Mouse (Mus musculus): Measurements from ENCODE around the gene Grk3. TPM values are rescaled to one million over a fixed set of nuclear protein-coding genes. Genes with fewer than 3 reads are reported as not detected.

Gene Grk3
- polyA plus RNA-seq, 1 experiment from 2014 or later, result 15.1 TPM

- Histone ChIP-seq H3K27me3 (no peaks in the 10 kb centered on the region), H3K27ac (no peak overlapping the region), H3K4me1 (replicated peaks) (peaks cover 26% of the 10 kb centered on the region), H3K4me3 (replicated peaks) (no peak overlapping the region), H3K9ac (replicated peaks) (no peak overlapping the region), H3K4me2 (replicated peaks) (no peak overlapping the region), H3K36me3 (no peaks in the 10 kb centered on the region), H3K9me3 (no peaks in the 10 kb centered on the region)
- ATAC-seq, result no peak
- 76% methylated on average over 3 of the region's 3 CpGs for WGBS
These were observed 14.5 kb upstream of the Grk3 start for GRCm38 (mm10) chr5:113030082-113030481.

- H3K27me3 ChIP-seq, result no peaks in the 10 kb centered on the region
- WGBS, result 87% methylated on average over 5 of the region's 5 CpGs
- peaks cover 34% of the 10 kb centered on the region for H3K4me1 ChIP-seq (replicated peaks)
- no peak overlapping the region for H3K4me3 ChIP-seq (replicated peaks)
- H3K27ac ChIP-seq, result no peak overlapping the region
- no peaks in the 10 kb centered on the region for H3K36me3 ChIP-seq
- no peak overlapping the region for H3K9ac ChIP-seq (replicated peaks)
- no peak for ATAC-seq
- no peak overlapping the region for H3K4me2 ChIP-seq (replicated peaks)
- H3K9me3 ChIP-seq, result no peaks in the 10 kb centered on the region
These were observed 11.1 kb upstream of the Grk3 start for GRCm38 (mm10) chr5:113026706-113027105.

GRCm38 (mm10) chr5:113024154-113024764 is 8.7 kb upstream of the Grk3 start:
- ATAC-seq, result 0 out of 2 replicates have a peak, but pooled peaks have one; percentile 43
- no peaks in the 10 kb centered on the region for H3K27me3 ChIP-seq
- H3K9me3 ChIP-seq, result no peaks in the 10 kb centered on the region
- peak overlapping the region; percentile 9 for H3K4me2 ChIP-seq (replicated peaks)
- no peak overlapping the region for H3K4me3 ChIP-seq (replicated peaks)
- H3K27ac ChIP-seq, result 0 out of 2 replicates have a peak overlapping the region, but pooled peaks have one; percentile 21
- peaks cover 25% of the 10 kb centered on the region for H3K4me1 ChIP-seq (replicated peaks)
- no peak overlapping the region for H3K9ac ChIP-seq (replicated peaks)
- WGBS, result 35% methylated on average over 18 of the region's 18 CpGs
- no peaks in the 10 kb centered on the region for H3K36me3 ChIP-seq

GRCm38 (mm10) chr5:113018190-113018589 is 2.6 kb upstream of the Grk3 start:
- Histone ChIP-seq H3K27ac (no peak overlapping the region), H3K27me3 (peaks cover 6% of the 10 kb centered on the region), H3K9ac (replicated peaks) (no peak overlapping the region), H3K4me2 (replicated peaks) (no peak overlapping the region), H3K36me3 (no peaks in the 10 kb centered on the region), H3K9me3 (no peaks in the 10 kb centered on the region), H3K4me1 (replicated peaks) (peaks cover 28% of the 10 kb centered on the region), H3K4me3 (replicated peaks) (no peak overlapping the region)
- WGBS, result 65% methylated on average over 8 of the region's 8 CpGs
- ATAC-seq, result no peak

- Histone ChIP-seq H3K27ac (no peak overlapping the region), H3K27me3 (peaks cover 6% of the 10 kb centered on the region), H3K36me3 (no peaks in the 10 kb centered on the region), H3K4me2 (replicated peaks) (no peak overlapping the region), H3K9ac (replicated peaks) (no peak overlapping the region), H3K4me3 (replicated peaks) (no peak overlapping the region), H3K4me1 (replicated peaks) (peaks cover 26% of the 10 kb centered on the region), H3K9me3 (no peaks in the 10 kb centered on the region)
- ATAC-seq, result no peak
- WGBS, result 90% methylated on average over 1 of the region's 1 CpGs
These were observed 1.4 kb upstream of the Grk3 start for GRCm38 (mm10) chr5:113017004-113017403.

GRCm38 (mm10) chr5:113014808-113015235 is 769 bp downstream of the Grk3 start:
- H3K9ac ChIP-seq (replicated peaks), result peak overlapping the region; percentile 67
- H3K27me3 ChIP-seq, result peaks cover 6% of the 10 kb centered on the region
- WGBS, result 4% methylated on average over 13 of the region's 14 CpGs
- H3K4me3 ChIP-seq (replicated peaks), result peak overlapping the region; percentile 61
- peaks cover 26% of the 10 kb centered on the region for H3K4me1 ChIP-seq (replicated peaks)
- peak; percentile 60 for ATAC-seq
- no peaks in the 10 kb centered on the region for H3K9me3 ChIP-seq
- H3K36me3 ChIP-seq, result no peaks in the 10 kb centered on the region
- H3K27ac ChIP-seq, result no peak overlapping the region
- peak overlapping the region; percentile 69 for H3K4me2 ChIP-seq (replicated peaks)

GRCm38 (mm10) chr5:113014111-113014807 is 1.3 kb downstream of the Grk3 start:
- no peak overlapping the region for H3K27ac ChIP-seq
- WGBS, result 58% methylated on average over 16 of the region's 16 CpGs

GRCm38 (mm10) chr5:113011926-113012325 is 3.7 kb downstream of the Grk3 start:
- 89% methylated on average over 10 of the region's 10 CpGs for WGBS
- Histone ChIP-seq H3K27me3 (peaks cover 6% of the 10 kb centered on the region), H3K4me3 (replicated peaks) (no peak overlapping the region), H3K4me2 (replicated peaks) (no peak overlapping the region), H3K36me3 (no peaks in the 10 kb centered on the region), H3K9me3 (no peaks in the 10 kb centered on the region), H3K9ac (replicated peaks) (no peak overlapping the region), H3K4me1 (replicated peaks) (peaks cover 26% of the 10 kb centered on the region), H3K27ac (no peak overlapping the region)
- no peak for ATAC-seq

More at GRCm38 (mm10) chr5:113014111-113014807, 1.3 kb downstream of the Grk3 start:
- Histone ChIP-seq H3K4me3 (replicated peaks) (peak overlapping the region; percentile 61), H3K9ac (replicated peaks) (peak overlapping the region; percentile 67; the same call in 1 of the 2 replicates), H3K36me3 (no peaks in the 10 kb centered on the region), H3K9me3 (no peaks in the 10 kb centered on the region), H3K27me3 (peaks cover 6% of the 10 kb centered on the region), H3K4me2 (replicated peaks) (peak overlapping the region; percentile 69), H3K4me1 (replicated peaks) (peaks cover 26% of the 10 kb centered on the region)
- peak; percentile 47 for ATAC-seq

- no peak overlapping the region for H3K4me3 ChIP-seq (replicated peaks)
- no peaks in the 10 kb centered on the region for H3K36me3 ChIP-seq
- H3K9me3 ChIP-seq, result no peaks in the 10 kb centered on the region
- no peak overlapping the region for H3K9ac ChIP-seq (replicated peaks)
- H3K27me3 ChIP-seq, result no peaks in the 10 kb centered on the region
- WGBS, result 88% methylated on average over 8 of the region's 8 CpGs
- H3K4me1 ChIP-seq (replicated peaks), result peaks cover 10% of the 10 kb centered on the region
- no peak overlapping the region for H3K4me2 ChIP-seq (replicated peaks)
- H3K27ac ChIP-seq, result no peak overlapping the region
- no peak for ATAC-seq
These were observed 6.3 kb downstream of the Grk3 start for GRCm38 (mm10) chr5:113009183-113009820.

- Histone ChIP-seq H3K4me1 (replicated peaks) (peaks cover 2% of the 10 kb centered on the region; the same call in 1 of the 2 replicates), H3K27ac (no peak overlapping the region), H3K9me3 (no peaks in the 10 kb centered on the region), H3K36me3 (no peaks in the 10 kb centered on the region), H3K9ac (replicated peaks) (no peak overlapping the region), H3K4me3 (replicated peaks) (no peak overlapping the region), H3K27me3 (no peaks in the 10 kb centered on the region), H3K4me2 (replicated peaks) (no peak overlapping the region)
- 82% methylated on average over 2 of the region's 2 CpGs for WGBS
- ATAC-seq, result no peak
These were observed 7.1 kb downstream of the Grk3 start for GRCm38 (mm10) chr5:113008496-113008895.

- H3K36me3 ChIP-seq, result no peaks in the 10 kb centered on the region
- no peak overlapping the region for H3K9ac ChIP-seq (replicated peaks)
- no peak for ATAC-seq
- 88% methylated on average over 7 of the region's 7 CpGs for WGBS
- no peaks in the 10 kb centered on the region for H3K27me3 ChIP-seq
- no peak overlapping the region for H3K27ac ChIP-seq
- no peak overlapping the region for H3K4me3 ChIP-seq (replicated peaks)
- no peak overlapping the region for H3K4me2 ChIP-seq (replicated peaks)
- H3K4me1 ChIP-seq (replicated peaks), result peaks cover 7% of the 10 kb centered on the region
- no peaks in the 10 kb centered on the region for H3K9me3 ChIP-seq
These were observed 8.6 kb downstream of the Grk3 start for GRCm38 (mm10) chr5:113006997-113007396.

GRCm38 (mm10) chr5:113005941-113006391 is 9.6 kb downstream of the Grk3 start:
- Histone ChIP-seq H3K4me1 (replicated peaks) (peaks cover 7% of the 10 kb centered on the region), H3K9me3 (no peaks in the 10 kb centered on the region), H3K36me3 (no peaks in the 10 kb centered on the region), H3K27ac (no peak overlapping the region), H3K27me3 (no peaks in the 10 kb centered on the region), H3K4me3 (replicated peaks) (no peak overlapping the region), H3K4me2 (replicated peaks) (no peak overlapping the region), H3K9ac (replicated peaks) (no peak overlapping the region)
- no peak for ATAC-seq
- 91% methylated on average over 7 of the region's 7 CpGs for WGBS

Data from midbrain, embryonic 13.5 days (tissue).